Mouse (Mus musculus): ENCODE measurements around the gene Aes. TPM values are rescaled to one million over a fixed set of nuclear protein-coding genes. Genes with fewer than 3 reads are reported as not detected.

The Aes gene
- polyA plus RNA-seq, 2 experiments: 393 to 472 TPM

- ATAC-seq (ENCODE audit: low FRiP score, low read depth) (no peak), DNase-seq (ENCODE audit: low spot score) (no peak)
- TF ChIP-seq POLR2A (IDR thresholded peaks at IDR 0.05; ENCODE audit: borderline replicate concordance, extremely low read depth, insufficient read depth, insufficient read length): no peak
- H3K9me3 ChIP-seq (ENCODE audit: control insufficient read depth, low read length): no peaks in the 10 kb centered on the region
- peaks cover 7% of the 10 kb centered on the region for H3K4me1 ChIP-seq (ENCODE audit: control insufficient read depth, insufficient read depth, low read length)
- H3K27me3 ChIP-seq (ENCODE audit: control insufficient read depth, insufficient read depth, low read length): no peaks in the 10 kb centered on the region
- H3K4me2 ChIP-seq (replicated peaks; ENCODE audit: low read depth, low read length, severe bottlenecking): no peak overlapping the region
- no peak overlapping the region for H3K9ac ChIP-seq (ENCODE audit: low read depth, low read length, severe bottlenecking)
- H3K4me3 ChIP-seq (replicated peaks; ENCODE audit: low read length): no peak overlapping the region
- no peaks in the 10 kb centered on the region for H3K36me3 ChIP-seq (ENCODE audit: control insufficient read depth, insufficient read depth, low read length)
- no peak overlapping the region for H3K27ac ChIP-seq (replicated peaks; ENCODE audit: low read depth, low read length)
- 11% methylated on average over 6 of the region's 7 CpGs for WGBS
These were observed 9.0 kb upstream of the Aes start for GRCm38 (mm10) chr10:81550257-81550656.

DNA sequence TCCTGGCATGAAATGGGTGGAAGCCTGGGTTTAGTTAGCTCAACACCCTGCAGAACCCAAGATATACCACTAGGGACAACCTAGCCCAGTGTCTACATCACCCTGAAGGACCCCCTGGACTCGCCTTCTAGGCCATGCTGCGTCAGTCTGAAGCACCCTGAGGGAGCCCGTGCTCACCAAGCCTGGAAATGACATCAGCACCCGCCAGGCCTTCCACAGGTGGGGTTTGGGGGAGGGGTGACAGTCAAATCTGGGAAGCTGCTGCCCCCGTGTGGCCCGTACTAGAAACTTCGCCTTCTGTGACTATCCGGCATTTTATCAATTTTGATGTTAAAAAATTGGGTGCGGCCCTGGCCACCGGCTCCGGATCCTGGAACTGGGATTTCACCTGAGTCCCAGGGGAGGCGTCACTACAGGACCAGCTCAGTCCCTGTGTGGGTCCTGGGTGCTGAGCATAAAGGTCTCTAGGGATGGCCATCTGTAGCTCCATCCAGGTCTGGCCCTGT is 7.6 kb upstream of the Aes start:
- Histone ChIP-seq H3K27ac (replicated peaks; ENCODE audit: low read depth, low read length) (0 out of 2 replicates have a peak overlapping the region, but pooled peaks have one; percentile 58), H3K9ac (ENCODE audit: low read depth, low read length, severe bottlenecking) (no peak overlapping the region), H3K36me3 (ENCODE audit: control insufficient read depth, insufficient read depth, low read length) (no peaks in the 10 kb centered on the region), H3K4me1 (ENCODE audit: control insufficient read depth, insufficient read depth, low read length) (peaks cover 7% of the 10 kb centered on the region), H3K4me3 (replicated peaks; ENCODE audit: low read length) (no peak overlapping the region), H3K27me3 (ENCODE audit: control insufficient read depth, insufficient read depth, low read length) (no peaks in the 10 kb centered on the region), H3K4me2 (replicated peaks; ENCODE audit: low read depth, low read length, severe bottlenecking) (no peak overlapping the region), H3K9me3 (ENCODE audit: control insufficient read depth, low read length) (no peaks in the 10 kb centered on the region)
- TF ChIP-seq POLR2A (IDR thresholded peaks at IDR 0.05; ENCODE audit: borderline replicate concordance, extremely low read depth, insufficient read depth, insufficient read length): no peak
- peak; percentile 88 for ATAC-seq (ENCODE audit: low FRiP score, low read depth)
- WGBS: 3% methylated on average over 12 of the region's 12 CpGs
- peak; percentile 84 for DNase-seq (ENCODE audit: low spot score)

DNA sequence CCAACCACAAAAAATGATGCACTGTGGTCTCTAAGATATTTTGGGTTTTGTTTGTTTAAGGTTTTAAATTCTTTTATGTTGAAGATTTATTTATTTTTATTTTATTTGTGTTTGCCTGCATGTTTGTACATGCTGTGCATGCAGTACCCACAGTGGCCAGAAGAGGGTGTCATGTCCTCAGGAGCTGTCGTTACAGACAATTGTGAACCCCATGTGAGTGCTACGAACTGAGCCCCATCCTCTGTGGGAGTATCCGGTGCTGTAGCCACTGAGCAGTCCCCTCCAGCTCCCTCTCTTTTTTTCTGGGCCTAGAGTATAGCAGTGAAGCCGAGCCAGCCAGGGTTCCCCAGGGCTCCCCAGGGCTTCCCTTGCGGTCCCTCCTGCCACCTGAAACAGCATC is 6.1 kb upstream of the Aes start:
- Histone ChIP-seq H3K4me3 (replicated peaks; ENCODE audit: low read length) (no peak overlapping the region), H3K27ac (replicated peaks; ENCODE audit: low read depth, low read length) (no peak overlapping the region), H3K27me3 (ENCODE audit: control insufficient read depth, insufficient read depth, low read length) (no peaks in the 10 kb centered on the region), H3K4me2 (replicated peaks; ENCODE audit: low read depth, low read length, severe bottlenecking) (no peak overlapping the region), H3K4me1 (ENCODE audit: control insufficient read depth, insufficient read depth, low read length) (peaks cover 7% of the 10 kb centered on the region), H3K36me3 (ENCODE audit: control insufficient read depth, insufficient read depth, low read length) (no peaks in the 10 kb centered on the region), H3K9ac (ENCODE audit: low read depth, low read length, severe bottlenecking) (no peak overlapping the region), H3K9me3 (ENCODE audit: control insufficient read depth, low read length) (no peaks in the 10 kb centered on the region)
- TF ChIP-seq POLR2A (IDR thresholded peaks at IDR 0.05; ENCODE audit: borderline replicate concordance, extremely low read depth, insufficient read depth, insufficient read length): no peak
- no peak for ATAC-seq (ENCODE audit: low FRiP score, low read depth)
- DNase-seq (ENCODE audit: low spot score): no peak
- WGBS: 88% methylated on average over 5 of the region's 5 CpGs

- no peak overlapping the region for H3K4me3 ChIP-seq (replicated peaks; ENCODE audit: low read length)
- H3K9me3 ChIP-seq (ENCODE audit: control insufficient read depth, low read length): no peaks in the 10 kb centered on the region
- WGBS: 71% methylated on average over 6 of the region's 6 CpGs
- DNase-seq (ENCODE audit: low spot score): no peak
- no peaks in the 10 kb centered on the region for H3K27me3 ChIP-seq (ENCODE audit: control insufficient read depth, insufficient read depth, low read length)
- H3K4me2 ChIP-seq (replicated peaks; ENCODE audit: low read depth, low read length, severe bottlenecking): no peak overlapping the region
- peaks cover 11% of the 10 kb centered on the region for H3K4me1 ChIP-seq (ENCODE audit: control insufficient read depth, insufficient read depth, low read length)
- H3K36me3 ChIP-seq (ENCODE audit: control insufficient read depth, insufficient read depth, low read length): no peaks in the 10 kb centered on the region
- no peak for TF ChIP-seq POLR2A (IDR thresholded peaks at IDR 0.05; ENCODE audit: borderline replicate concordance, extremely low read depth, insufficient read depth, insufficient read length)
- H3K9ac ChIP-seq (ENCODE audit: low read depth, low read length, severe bottlenecking): no peak overlapping the region
- no peak overlapping the region for H3K27ac ChIP-seq (replicated peaks; ENCODE audit: low read depth, low read length)
- ATAC-seq (ENCODE audit: low FRiP score, low read depth): no peak
These were observed 5.2 kb upstream of the Aes start for GRCm38 (mm10) chr10:81553807-81554755.

DNA sequence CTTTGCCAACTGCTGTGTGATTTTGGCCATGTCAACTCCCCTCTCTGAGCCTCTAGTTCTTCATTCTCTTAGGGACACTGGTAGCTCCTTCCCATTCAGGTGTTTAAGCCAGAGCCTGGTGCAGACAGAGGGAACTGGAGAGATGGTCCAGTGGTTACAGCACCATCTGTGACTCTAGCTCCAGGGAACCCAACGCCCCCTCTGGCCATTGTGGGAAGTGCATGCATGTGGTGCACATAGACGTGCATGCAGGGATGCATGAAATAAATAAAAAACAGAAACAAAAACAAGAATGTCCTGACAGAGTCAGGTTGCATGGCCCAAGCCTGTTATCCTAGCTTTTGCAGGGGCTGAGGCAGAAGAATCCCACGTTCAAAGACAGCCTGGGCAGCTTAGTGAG is 3.0 kb upstream of the Aes start:
- Histone ChIP-seq H3K4me3 (replicated peaks; ENCODE audit: low read length) (no peak overlapping the region), H3K9ac (ENCODE audit: low read depth, low read length, severe bottlenecking) (no peak overlapping the region), H3K9me3 (ENCODE audit: control insufficient read depth, low read length) (no peaks in the 10 kb centered on the region), H3K4me1 (ENCODE audit: control insufficient read depth, insufficient read depth, low read length) (peaks cover 18% of the 10 kb centered on the region), H3K4me2 (replicated peaks; ENCODE audit: low read depth, low read length, severe bottlenecking) (no peak overlapping the region), H3K36me3 (ENCODE audit: control insufficient read depth, insufficient read depth, low read length) (peaks cover 4% of the 10 kb centered on the region), H3K27me3 (ENCODE audit: control insufficient read depth, insufficient read depth, low read length) (no peaks in the 10 kb centered on the region), H3K27ac (replicated peaks; ENCODE audit: low read depth, low read length) (no peak overlapping the region)
- ATAC-seq (ENCODE audit: low FRiP score, low read depth): no peak
- no peak for DNase-seq (ENCODE audit: low spot score)
- no peak for TF ChIP-seq POLR2A (IDR thresholded peaks at IDR 0.05; ENCODE audit: borderline replicate concordance, extremely low read depth, insufficient read depth, insufficient read length)
- WGBS: 77% methylated on average over 3 of the region's 3 CpGs

All from limb, embryonic 14.5 days (tissue).